Mouse (Mus musculus) testis, adult 2 months (tissue): ENCODE results near the gene Gm14327. TPM values are rescaled to one million over a fixed set of nuclear protein-coding genes. Genes with fewer than 3 reads are reported as not detected.
A peak's percentile ranks its signal among the peaks of the same experiment; 100 is the strongest.
"Not testable (repeated sequence)": the region's sequence is repeated elsewhere in the genome, so short reads cannot be mapped to it uniquely, and the experiment has no call there.

Experiments used
- H3K27ac ChIP-seq: fragments of 200-500 bp; 2 replicates; pipeline ENCODE4 v1.5.1; 2012; ENCODE audit warnings: low read depth, low read length; ENCODE audit not compliant: control insufficient read depth, insufficient read depth
- H3K27me3 ChIP-seq: fragments of 200-500 bp; 2 replicates; pipeline ENCODE4 v1.6.1; 2012; ENCODE audit warnings: mild to moderate bottlenecking, low read length, moderate library complexity; ENCODE audit not compliant: control insufficient read depth, insufficient read depth
- H3K36me3 ChIP-seq: fragments of 200-500 bp; 2 replicates; pipeline ENCODE4 v1.6.1; 2012; ENCODE audit warnings: mild to moderate bottlenecking, low read length; ENCODE audit not compliant: control insufficient read depth, insufficient read depth
- H3K4me1 ChIP-seq: fragments of 200-500 bp; 2 replicates; pipeline ENCODE4 v1.6.1; 2012; ENCODE audit warnings: low read length; ENCODE audit not compliant: control insufficient read depth, insufficient read depth
- H3K4me3 ChIP-seq: fragments of 200-500 bp; 2 replicates; pipeline ENCODE4 v1.5.1; 2012; ENCODE audit warnings: low read depth, mild to moderate bottlenecking, low read length, moderate library complexity, mixed read lengths; ENCODE audit not compliant: control insufficient read depth
- polyA plus RNA-seq: library from polyadenylated mRNA; depleted of rRNA; stranded (reverse); fragments of >200 nt; gene quantifications from 2 replicates; pipeline ENCODE4 v1.2.3, GENCODE M21; 2012; rRNA removed

The Gm14327 gene
- 0.25 and 0.41 TPM in 2 replicates for polyA plus RNA-seq

- H3K27me3 ChIP-seq, H3K4me1 ChIP-seq, H3K27ac ChIP-seq, H3K36me3 ChIP-seq: not testable (repeated sequence)
- peak within 1 kb of the TSS; percentile 40 for H3K4me3 ChIP-seq
Observed at GRCm38 (mm10) chr2:177897046-177897578, at the start of gene Gm14327. Gene Gm14327, plus strand, starts transcription at chr2:177897096.

- not testable (repeated sequence) for H3K27me3 ChIP-seq, H3K36me3 ChIP-seq, H3K4me3 ChIP-seq, H3K4me1 ChIP-seq, H3K27ac ChIP-seq
Observed at GRCm38 (mm10) chr2:177862254-177862653, 34.6 kb upstream of the Gm14327 start.

GRCm38 (mm10) chr2:177887743-177888142 lies 9.2 kb upstream of the Gm14327 start:
- H3K27me3 ChIP-seq, H3K27ac ChIP-seq, H3K36me3 ChIP-seq, H3K4me3 ChIP-seq, H3K4me1 ChIP-seq: not testable (repeated sequence)

DNA sequence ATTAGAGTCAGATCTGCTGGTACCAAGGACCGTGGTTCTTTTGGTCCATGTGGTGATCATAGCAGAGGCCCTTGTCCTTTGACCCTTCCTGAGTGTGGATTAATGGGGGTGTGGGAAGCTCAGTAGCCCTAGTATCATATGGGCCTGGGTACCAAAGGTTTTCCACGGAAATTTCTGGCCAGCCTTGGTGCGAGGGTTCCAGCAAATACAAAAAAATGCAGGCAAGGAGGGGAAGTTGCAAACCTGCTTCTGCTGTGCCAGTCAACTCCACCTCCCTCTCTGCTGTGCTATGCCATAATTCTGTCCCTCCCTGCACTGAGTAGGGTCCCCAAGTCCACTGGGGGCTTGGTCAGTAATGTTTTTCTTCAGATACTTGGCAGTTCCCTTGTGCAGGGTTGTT lies 1.3 kb downstream of the Gm14327 start:
- H3K36me3 ChIP-seq, H3K4me1 ChIP-seq, H3K4me3 ChIP-seq, H3K27ac ChIP-seq, H3K27me3 ChIP-seq: not testable (repeated sequence)

GRCm38 (mm10) chr2:177903276-177903675 lies 6.4 kb downstream of the Gm14327 start:
- not testable (repeated sequence) for H3K27me3 ChIP-seq, H3K4me1 ChIP-seq, H3K36me3 ChIP-seq, H3K4me3 ChIP-seq, H3K27ac ChIP-seq

DNA sequence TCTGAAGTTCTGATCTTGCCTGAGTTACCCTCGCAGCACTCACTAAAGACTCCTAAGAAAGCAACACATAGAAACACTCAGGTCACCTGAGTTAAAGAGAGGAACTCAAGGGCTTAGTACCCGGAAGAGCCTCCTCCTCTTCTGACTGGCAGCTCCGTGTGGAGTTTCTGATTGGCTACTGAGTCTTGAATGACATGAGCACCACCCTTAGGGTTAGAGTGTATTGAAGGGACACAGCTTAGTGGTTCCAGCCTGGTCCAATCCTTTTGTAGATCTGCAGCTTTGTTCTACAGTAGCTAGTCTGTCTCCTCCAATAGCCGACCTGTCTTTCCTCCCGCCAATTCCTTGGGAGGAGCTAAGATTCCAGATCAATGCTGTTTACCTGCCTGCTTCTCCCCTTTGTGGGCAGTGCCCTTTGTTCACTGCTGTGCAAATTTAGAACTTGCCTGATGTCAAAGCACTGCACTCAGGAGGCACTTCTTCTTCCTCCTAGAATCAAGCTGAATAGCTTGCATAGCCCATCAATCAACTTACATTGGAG lies 28.7 kb downstream of the Gm14327 start, which contains the start of gene Zfp972:
TSS of gene Zfp972 (minus strand) at position 51 of the 541 bp plus-strand sequence.
- not testable (repeated sequence) for H3K27me3 ChIP-seq, H3K4me1 ChIP-seq, H3K27ac ChIP-seq, H3K36me3 ChIP-seq, H3K4me3 ChIP-seq

Other genes starting within 250 kb of the Gm14327 start
- 0.42 TPM in 1 of 2 replicates, not detected in the other for gene Gm14322, start 137.8 kb upstream of the Gm14327 start, polyA plus RNA-seq
- gene Gm14325, start 56.8 kb upstream of the Gm14327 start, polyA plus RNA-seq: 2.8 and 6.3 TPM in 2 replicates
- not detected in 2 replicates for gene Zfp972, start 28.5 kb downstream of the Gm14327 start, polyA plus RNA-seq
- 0.35 and 0.56 TPM in 2 replicates for gene Gm14326, start 60.2 kb downstream of the Gm14327 start, polyA plus RNA-seq
- 0.22 and 0.28 TPM in 2 replicates for gene Zfp971, start 126.2 kb downstream of the Gm14327 start, polyA plus RNA-seq
- gene Zfp931, start 181.4 kb downstream of the Gm14327 start, polyA plus RNA-seq: 0.17 and 0.32 TPM in 2 replicates
- 8.2 and 9.8 TPM in 2 replicates for gene Phactr3, start 221.9 kb downstream of the Gm14327 start, polyA plus RNA-seq